10 mouse cellular contexts compared by ENCODE assay signal in the genomic region with DNA sequence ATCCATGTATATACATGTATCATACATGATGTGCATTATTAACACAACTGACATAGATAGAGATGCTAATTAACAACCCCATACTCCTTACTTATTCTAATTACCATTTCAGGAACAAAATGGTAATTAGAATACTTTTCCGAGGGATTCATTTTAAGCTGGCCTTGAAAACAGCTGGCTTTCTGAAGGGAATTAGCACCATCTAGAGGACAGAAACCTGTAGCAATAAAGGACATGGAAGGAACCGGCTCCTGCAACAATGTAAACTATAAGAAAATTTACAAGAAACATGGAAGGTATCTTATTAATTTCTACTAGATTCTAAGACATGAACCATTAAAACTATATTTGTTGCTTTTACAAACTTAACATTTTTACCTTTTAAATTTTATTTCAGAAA. TPM values are rescaled to one million over a fixed set of nuclear protein-coding genes. Genes with fewer than 3 reads are reported as not detected.
DNase-seq lines count a peak whose midpoint lies in the region; ATAC-seq and TF ChIP-seq lines count a peak whose summit lies in the region.
"Had no signal": no experiment of that assay in that cellular context is flagged by ENCODE, and none has a peak within 500 bp of the region (broad histone marks: within the 10 kb centered on the region; RNA-seq: fewer than 3 reads in every experiment).

No protein-coding gene starts in this region.

- intact Hi-C loops in left cerebral cortex, adult 2 months (cut with DNase I) = loop anchor here (1.0 to 2.0 kb wide), 2 partner anchors 81 to 142 kb away; no protein-coding TSS in a partner anchor

- 8% methylated on average over 2 of the region's 2 CpGs for WGBS in embryonic facial prominence, embryonic 11.5 days
- 14% methylated on average over 2 of the region's 2 CpGs for WGBS in embryonic facial prominence, embryonic 10.5 days

- H3K27ac ChIP-seq in embryonic facial prominence, embryonic 11.5 days (replicated peaks; ENCODE audit: low read depth, low read length) = no peak overlapping the region
- no peak overlapping the region for H3K27ac ChIP-seq in embryonic facial prominence, embryonic 10.5 days (replicated peaks)
- no peak overlapping the region for H3K27ac ChIP-seq in left cerebral cortex, adult 2 months
- H3K27ac ChIP-seq: midbrain, embryonic 12.5 days had no signal

- no peak overlapping the region for H3K9ac ChIP-seq in embryonic facial prominence, embryonic 11.5 days (replicated peaks; ENCODE audit: low read length)
- H3K9ac ChIP-seq: midbrain, embryonic 12.5 days had no signal

- H3K36me3 ChIP-seq in embryonic facial prominence, embryonic 11.5 days (replicated peaks; ENCODE audit: control insufficient read depth, insufficient read depth, low read depth, low read length) = no peaks in the 10 kb centered on the region
- H3K36me3 ChIP-seq in embryonic facial prominence, embryonic 10.5 days (replicated peaks) = peaks cover 10% of the 10 kb centered on the region

- peak; percentile 76 for DNase-seq in embryonic facial prominence, embryonic 11.5 days (ENCODE audit: low spot score)
- DNase-seq in embryonic facial prominence, embryonic 10.5 days (ENCODE audit: low spot score) = no peak
- no peak for DNase-seq in left cerebral cortex, adult 2 months (ENCODE audit: extremely low spot score in 1 of 2, low spot score in 2 of 2)
- DNase-seq in left cerebral cortex, adult 8-10 months (ENCODE audit: low spot score in 2 of 2) = no peak
- DNase-seq in MEL-GATA-1-ER (ENCODE audit: extremely low read depth, low read depth) = peak; percentile 16
- DNase-seq in lung, postnatal 10 days = peak; percentile 57

- H3K4me2 ChIP-seq in embryonic facial prominence, embryonic 11.5 days (ENCODE audit: low read depth, low read length) = no peak overlapping the region
- H3K4me2 ChIP-seq: midbrain, embryonic 12.5 days had no signal

- no peaks in the 10 kb centered on the region for H3K4me1 ChIP-seq in embryonic facial prominence, embryonic 11.5 days (ENCODE audit: control insufficient read depth, insufficient read depth, low read length)
- H3K4me1 ChIP-seq in embryonic facial prominence, embryonic 10.5 days = no peaks in the 10 kb centered on the region
- H3K4me1 ChIP-seq: midbrain, embryonic 12.5 days had no signal

- H3K27me3 ChIP-seq in embryonic facial prominence, embryonic 11.5 days (ENCODE audit: control insufficient read depth, insufficient read depth, low read length) = no peaks in the 10 kb centered on the region
- no peaks in the 10 kb centered on the region for H3K27me3 ChIP-seq in embryonic facial prominence, embryonic 10.5 days (replicated peaks; ENCODE audit: low read depth, poor library complexity, severe bottlenecking)
- H3K27me3 ChIP-seq: midbrain, embryonic 12.5 days had no signal

- H3K9me3 ChIP-seq in embryonic facial prominence, embryonic 11.5 days (replicated peaks; ENCODE audit: control insufficient read depth, low read length) = no peaks in the 10 kb centered on the region
- H3K9me3 ChIP-seq in embryonic facial prominence, embryonic 10.5 days = no peaks in the 10 kb centered on the region
- H3K9me3 ChIP-seq: midbrain, embryonic 12.5 days had no signal

- H3K4me3 ChIP-seq in embryonic facial prominence, embryonic 11.5 days (ENCODE audit: low read depth, low read length) = no peak overlapping the region
- no peak overlapping the region for H3K4me3 ChIP-seq in embryonic facial prominence, embryonic 10.5 days
- H3K4me3 ChIP-seq in left cerebral cortex, adult 2 months = no peak overlapping the region
- H3K4me3 ChIP-seq: midbrain, embryonic 12.5 days had no signal

- peak; percentile 84 for TF ChIP-seq CTCF in left cerebral cortex, adult 2 months (IDR thresholded peaks at IDR 0.05)

- ATAC-seq in embryonic facial prominence, embryonic 11.5 days (replicated peaks; ENCODE audit: insufficient number of reproducible peaks, low FRiP score, low TSS enrichment, low read depth) = no peak
- ATAC-seq in inflammation-experienced regulatory T-cells, adult 6 months = no peak
- no peak for ATAC-seq in activated CD4-positive, CD25-positive, alpha-beta regulatory T cell, adult 4 months

RNA-seq across cellular contexts. Expression of gene Aph1b, which starts 7.5 kb away (rescaled TPM):
- polyA plus RNA-seq in embryonic facial prominence, embryonic 11.5 days (2014; fragmentation: Nextera tagmentation; extraction: Ambion mirVana) = 12.7 and 13.3 TPM in 2 replicates
- polyA plus RNA-seq in embryonic facial prominence, embryonic 10.5 days (2016; fragmentation: Nextera tagmentation; extraction: Ambion mirVana) = 9.5 and 9.6 TPM in 2 replicates
- 10 to 100 TPM; 17.0 to 22.3 TPM for total RNA-seq in left cerebral cortex, adult 2 months (2021)
- total RNA-seq in left cerebral cortex, adult 8-10 months (2022) = 10 to 100 TPM; 19.1 to 20.4 (median 20.0) TPM
- polyA plus RNA-seq in inflammation-experienced regulatory T-cells, adult 6 months (2017; shearing (Covaris generic)) = 1 to 10 TPM; 1.7 to 3.3 (median 1.9) TPM
- 1 to 10 TPM in 1 of 2 experiments, under 1 TPM in 1; 0.63 to 2.2 TPM for polyA plus RNA-seq in activated CD4-positive, CD25-positive, alpha-beta regulatory T cell, adult 4 months (2017; shearing (Covaris generic))

RNA-seq across cellular contexts. Expression of gene Gm10647, which starts 9.0 kb away (rescaled TPM):
- 0.10 and 0.11 TPM in 2 replicates for polyA plus RNA-seq in embryonic facial prominence, embryonic 11.5 days (2014; fragmentation: Nextera tagmentation; extraction: Ambion mirVana)
- 0.57 and 0.62 TPM in 2 replicates for polyA plus RNA-seq in embryonic facial prominence, embryonic 10.5 days (2016; fragmentation: Nextera tagmentation; extraction: Ambion mirVana)
- under 1 TPM; 0.23 to 0.44 TPM for total RNA-seq in left cerebral cortex, adult 2 months (2021)
- under 1 TPM; 0.60 to 0.83 (median 0.69) TPM for total RNA-seq in left cerebral cortex, adult 8-10 months (2022)
- not detected for polyA plus RNA-seq in inflammation-experienced regulatory T-cells, adult 6 months (2017; shearing (Covaris generic))
- polyA plus RNA-seq in activated CD4-positive, CD25-positive, alpha-beta regulatory T cell, adult 4 months (2017; shearing (Covaris generic)) = not detected
- total RNA-seq: hematopoietic stem cell, adult 5-6 weeks had no signal

RNA-seq across cellular contexts. Expression of gene Aph1c, which starts 46.7 kb away (rescaled TPM):
- 1.8 and 3.1 TPM in 2 replicates for polyA plus RNA-seq in embryonic facial prominence, embryonic 11.5 days (2014; fragmentation: Nextera tagmentation; extraction: Ambion mirVana)
- 1.7 and 1.8 TPM in 2 replicates for polyA plus RNA-seq in embryonic facial prominence, embryonic 10.5 days (2016; fragmentation: Nextera tagmentation; extraction: Ambion mirVana)
- 1 to 10 TPM; 5.8 TPM for total RNA-seq in left cerebral cortex, adult 2 months (2021)
- 10 to 100 TPM in 1 of 4 experiments, 1 to 10 TPM in 3; 5.8 to 10.5 (median 8.4) TPM for total RNA-seq in left cerebral cortex, adult 8-10 months (2022)
- under 1 TPM; 0.74 to 0.96 (median 0.93) TPM for polyA plus RNA-seq in inflammation-experienced regulatory T-cells, adult 6 months (2017; shearing (Covaris generic))
- polyA plus RNA-seq in activated CD4-positive, CD25-positive, alpha-beta regulatory T cell, adult 4 months (2017; shearing (Covaris generic)) = 1 to 10 TPM in 1 of 2 experiments, not detected in 1; 1.2 TPM

Comparison
In these comparisons a context has a peak if more than half of its experiments do, and no peak if none do; other contexts are left out.
1. DNase-seq: peak in embryonic facial prominence, embryonic 11.5 days (single experiment), MEL-GATA-1-ER (single experiment) and lung, postnatal 10 days (single experiment); none in embryonic facial prominence, embryonic 10.5 days (single experiment), left cerebral cortex, adult 2 months (0 of 2) and left cerebral cortex, adult 8-10 months (0 of 2).